Mouse (Mus musculus) limb, embryonic 12.5 days (tissue): ENCODE results near the gene St6galnac6. TPM values are rescaled to one million over a fixed set of nuclear protein-coding genes. Genes with fewer than 3 reads are reported as not detected.
A peak's percentile ranks its signal among the peaks of the same experiment; 100 is the strongest.

Experiments used
- ATAC-seq: fragments of 200-750 bp; cut with Nextera tagmentation; 2 replicates; pipeline ENCODE4 v1.8.0; 2017; ENCODE audit warnings: low read depth, moderate TSS enrichment; ENCODE audit not compliant: insufficient number of reproducible peaks, insufficient read depth, low FRiP score, low TSS enrichment
- H3K27ac ChIP-seq: fragments of 300-500 bp; sonication (generic); 2 replicates; pipeline ENCODE4 v1.5.1; 2016; ENCODE audit warnings: mild to moderate bottlenecking, moderate library complexity
- H3K27me3 ChIP-seq: fragments of 300-500 bp; sonication (generic); 2 replicates; pipeline ENCODE4 v1.6.1; 2016; ENCODE audit warnings: mild to moderate bottlenecking, moderate library complexity
- H3K36me3 ChIP-seq: fragments of 300-500 bp; sonication (generic); 2 replicates; pipeline ENCODE4 v1.6.1; 2016; ENCODE audit warnings: mild to moderate bottlenecking, moderate library complexity
- H3K4me1 ChIP-seq: fragments of 300-500 bp; sonication (generic); replicated peaks from 2 replicates; pipeline ENCODE4 v1.6.1; 2016
- H3K4me2 ChIP-seq: fragments of 300-500 bp; sonication (generic); 2 replicates; pipeline ENCODE4 v1.6.1; 2016; ENCODE audit warnings: mild to moderate bottlenecking, moderate library complexity
- H3K4me3 ChIP-seq: fragments of 300-500 bp; sonication (generic); replicated peaks from 2 replicates; pipeline ENCODE4 v1.5.1; 2016; ENCODE audit warnings: mild to moderate bottlenecking
- H3K9ac ChIP-seq: fragments of 300-500 bp; sonication (generic); replicated peaks from 2 replicates; pipeline ENCODE4 v1.6.1; 2016; ENCODE audit warnings: mild to moderate bottlenecking, moderate library complexity
- H3K9me3 ChIP-seq: fragments of 300-500 bp; sonication (generic); 2 replicates; pipeline ENCODE4 v1.6.1; 2016; ENCODE audit warnings: mild to moderate bottlenecking, moderate library complexity
- WGBS: fragments of 180-500 bp; shearing (Covaris S2); methylation state at CpG from one replicate; pipeline ENCODE4 v1.1.7; 2016; 5-methylcytosine and 5-hydroxymethylcytosine counted together
- polyA plus RNA-seq: library from polyadenylated mRNA; unstranded; fragments of >200 nt; fragmentation: Nextera tagmentation; extraction: Ambion mirVana; gene quantifications from 2 replicates; pipeline ENCODE4 v1.2.1, GENCODE M21; 2016

The St6galnac6 gene
- polyA plus RNA-seq, 1 experiment from 2014 or later = 23.4 TPM

GRCm38 (mm10) chr2:32630036-32630435, 30.5 kb downstream of the St6galnac6 start:
- Histone ChIP-seq H3K9ac (no peak overlapping the region), H3K4me1 (peaks cover 46% of the 10 kb centered on the region), H3K27me3 (no peaks in the 10 kb centered on the region), H3K27ac (peak overlapping the region; percentile 62; the same call in 1 of the 2 replicates), H3K9me3 (no peaks in the 10 kb centered on the region), H3K4me2 (no peak overlapping the region), H3K36me3 (no peaks in the 10 kb centered on the region; the same call in 1 of the 2 replicates), H3K4me3 (no peak overlapping the region)
- 85% methylated on average over 7 of the region's 9 CpGs for WGBS
- ATAC-seq = no peak

GRCm38 (mm10) chr2:32631046-32631445, 31.5 kb downstream of the St6galnac6 start:
- Histone ChIP-seq H3K4me3 (no peak overlapping the region), H3K9ac (no peak overlapping the region), H3K36me3 (no peaks in the 10 kb centered on the region; the same call in 1 of the 2 replicates), H3K27me3 (no peaks in the 10 kb centered on the region), H3K4me1 (peaks cover 36% of the 10 kb centered on the region), H3K9me3 (no peaks in the 10 kb centered on the region), H3K4me2 (no peak overlapping the region), H3K27ac (no peak overlapping the region)
- ATAC-seq = no peak
- 87% methylated on average over 10 of the region's 10 CpGs for WGBS

GRCm38 (mm10) chr2:32631737-32632394, 32.4 kb downstream of the St6galnac6 start:
- Histone ChIP-seq H3K4me2 (no peak overlapping the region), H3K9me3 (no peaks in the 10 kb centered on the region), H3K27ac (no peak overlapping the region), H3K4me3 (no peak overlapping the region), H3K9ac (no peak overlapping the region), H3K4me1 (peaks cover 32% of the 10 kb centered on the region), H3K36me3 (no peaks in the 10 kb centered on the region; the same call in 1 of the 2 replicates), H3K27me3 (no peaks in the 10 kb centered on the region)
- ATAC-seq = peak; percentile 28; the same call in 1 of the 2 replicates
- WGBS = 57% methylated on average over 7 of the region's 7 CpGs

GRCm38 (mm10) chr2:32633660-32634059, 34.2 kb downstream of the St6galnac6 start:
- Histone ChIP-seq H3K27ac (no peak overlapping the region), H3K4me1 (peaks cover 24% of the 10 kb centered on the region), H3K36me3 (no peaks in the 10 kb centered on the region; the same call in 1 of the 2 replicates), H3K27me3 (no peaks in the 10 kb centered on the region), H3K4me2 (no peak overlapping the region), H3K4me3 (no peak overlapping the region), H3K9me3 (no peaks in the 10 kb centered on the region), H3K9ac (no peak overlapping the region)
- 78% methylated on average over 5 of the region's 5 CpGs for WGBS
- ATAC-seq = no peak

DNA sequence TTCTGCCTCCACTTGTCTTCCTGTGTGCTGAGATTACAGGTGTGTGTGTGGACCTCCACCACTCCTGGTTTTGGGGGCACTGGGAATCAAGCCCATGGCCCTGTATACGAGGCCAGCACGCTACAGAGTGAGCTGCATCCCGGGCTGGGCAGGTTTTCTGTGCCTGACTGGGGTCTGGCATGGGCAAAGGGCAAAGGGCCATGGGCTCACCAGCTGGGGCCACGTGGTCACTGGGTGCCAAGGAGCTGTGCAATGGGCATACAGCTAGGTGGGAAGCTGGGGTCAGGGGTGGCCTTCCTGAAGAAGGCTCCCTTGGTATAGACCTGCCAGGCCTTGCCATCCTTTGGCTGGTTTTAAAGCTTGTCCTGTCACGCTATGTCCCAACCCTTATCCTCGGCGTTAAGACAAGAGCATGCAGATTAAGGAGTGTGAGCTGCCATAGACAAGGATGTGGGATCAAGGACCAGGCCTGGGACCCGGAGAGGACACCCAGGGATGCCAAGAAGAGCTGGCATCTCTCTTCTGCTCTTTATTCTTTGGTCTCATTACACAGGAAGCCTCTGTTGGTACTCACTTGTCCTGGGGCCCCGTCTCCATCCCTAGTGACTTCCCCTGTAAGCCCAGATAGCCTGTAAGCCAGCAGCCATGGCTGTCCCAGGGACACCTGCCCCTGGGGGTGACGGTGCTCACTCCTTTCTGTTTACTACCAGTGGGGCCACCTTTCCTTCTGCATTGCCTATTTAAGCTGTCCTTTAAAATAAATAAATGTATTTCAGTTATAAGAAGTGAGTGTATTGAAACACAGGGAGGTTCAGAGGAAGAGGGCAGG, 35.0 kb downstream of the St6galnac6 start:
- Histone ChIP-seq H3K27ac (0 out of 2 replicates have a peak overlapping the region, but pooled peaks have one; percentile 4), H3K9ac (no peak overlapping the region), H3K36me3 (no peaks in the 10 kb centered on the region; the same call in 1 of the 2 replicates), H3K4me1 (peaks cover 16% of the 10 kb centered on the region), H3K27me3 (no peaks in the 10 kb centered on the region), H3K4me2 (no peak overlapping the region), H3K4me3 (no peak overlapping the region), H3K9me3 (no peaks in the 10 kb centered on the region)
- ATAC-seq = no peak
- WGBS = 85% methylated on average over 10 of the region's 10 CpGs

DNA sequence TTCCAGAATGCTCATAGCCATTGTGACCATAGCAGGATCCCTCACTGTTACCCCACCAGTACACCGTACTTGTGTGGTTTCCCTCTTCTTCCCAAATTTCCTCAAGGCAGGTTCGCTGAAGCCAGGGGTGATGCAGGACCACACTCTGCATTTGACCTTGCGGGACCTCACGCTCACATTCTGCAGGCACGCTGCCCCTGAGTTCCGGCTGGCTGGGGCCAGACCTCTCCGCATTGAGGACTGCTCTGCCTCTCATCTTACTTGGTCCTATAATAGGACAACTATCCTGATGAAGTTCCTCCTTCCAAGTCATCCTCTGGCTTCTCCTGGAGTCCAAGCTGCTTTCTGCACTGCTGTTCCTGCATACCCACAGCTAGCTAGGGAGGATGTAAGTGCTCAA, 37.1 kb downstream of the St6galnac6 start:
- H3K27ac ChIP-seq = peak overlapping the region; percentile 69
- H3K9me3 ChIP-seq = no peaks in the 10 kb centered on the region
- no peak overlapping the region for H3K4me3 ChIP-seq
- no peaks in the 10 kb centered on the region for H3K27me3 ChIP-seq
- H3K4me2 ChIP-seq = no peak overlapping the region
- no peak for ATAC-seq
- no peak overlapping the region for H3K9ac ChIP-seq
- WGBS = 86% methylated on average over 7 of the region's 7 CpGs
- H3K36me3 ChIP-seq = no peaks in the 10 kb centered on the region; the same call in 1 of the 2 replicates
- peaks cover 14% of the 10 kb centered on the region for H3K4me1 ChIP-seq

GRCm38 (mm10) chr2:32637778-32638281, 38.3 kb downstream of the St6galnac6 start:
- WGBS = 23% methylated on average over 11 of the region's 11 CpGs
- H3K4me3 ChIP-seq = no peak overlapping the region
- peak overlapping the region; percentile 67; the same call in 1 of the 2 replicates for H3K27ac ChIP-seq
- no peaks in the 10 kb centered on the region; the same call in 1 of the 2 replicates for H3K36me3 ChIP-seq
- no peaks in the 10 kb centered on the region for H3K9me3 ChIP-seq
- H3K4me1 ChIP-seq = peaks cover 19% of the 10 kb centered on the region
- H3K27me3 ChIP-seq = no peaks in the 10 kb centered on the region
- H3K9ac ChIP-seq = no peak overlapping the region
- no peak overlapping the region for H3K4me2 ChIP-seq
- ATAC-seq = no peak; the same call in 1 of the 2 replicates

DNA sequence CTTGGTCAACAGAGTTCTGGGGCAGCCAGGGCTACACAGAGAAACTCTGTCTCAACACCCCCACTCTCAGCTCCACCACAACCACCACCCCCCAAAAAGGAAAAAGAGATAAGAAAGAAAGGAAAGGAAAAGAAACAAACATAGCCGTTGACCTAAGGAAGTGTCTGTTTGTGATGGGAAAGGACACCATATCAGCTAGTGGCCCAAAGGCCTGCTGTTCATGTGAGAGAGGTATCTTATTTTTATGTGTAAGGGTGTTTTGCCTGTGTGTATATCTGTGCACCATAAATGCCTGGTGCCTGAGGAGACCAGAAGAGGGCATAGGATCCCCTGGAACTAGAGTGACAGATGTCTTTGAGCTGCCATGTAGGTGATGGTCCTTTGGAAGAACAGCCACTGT, 40.1 kb downstream of the St6galnac6 start:
- Histone ChIP-seq H3K36me3 (no peaks in the 10 kb centered on the region), H3K27me3 (no peaks in the 10 kb centered on the region)

DNA sequence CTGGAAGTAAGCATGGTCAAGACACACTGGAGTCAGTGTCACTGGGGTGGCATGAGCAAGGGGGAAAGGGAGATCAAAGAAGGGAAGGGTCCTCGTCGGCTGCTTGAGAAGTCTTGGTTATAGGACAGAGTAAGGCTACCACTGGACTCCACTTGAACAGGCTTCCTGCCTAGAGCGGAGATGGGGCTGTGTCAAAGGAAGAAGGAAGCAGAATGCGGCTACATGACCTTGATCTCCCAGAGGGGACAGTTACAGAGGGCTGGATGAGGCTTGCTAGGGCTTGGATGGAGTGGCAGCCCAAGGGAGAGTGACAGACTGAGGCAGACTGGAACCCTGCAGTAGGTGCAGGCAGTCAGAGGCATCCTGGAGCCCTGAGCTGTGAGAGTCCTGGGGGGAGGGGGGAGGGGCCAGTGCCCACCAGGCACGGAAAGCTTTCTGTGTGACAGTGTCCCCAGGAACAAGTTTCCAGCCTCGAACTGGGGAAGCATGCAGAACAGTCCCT, 41.1 kb downstream of the St6galnac6 start:
- H3K4me2 ChIP-seq = no peak overlapping the region
- no peak overlapping the region for H3K27ac ChIP-seq
- H3K36me3 ChIP-seq = no peaks in the 10 kb centered on the region
- no peak for ATAC-seq
- no peaks in the 10 kb centered on the region for H3K27me3 ChIP-seq
- H3K4me1 ChIP-seq = peaks cover 24% of the 10 kb centered on the region
- no peak overlapping the region for H3K4me3 ChIP-seq
- WGBS = 49% methylated on average over 6 of the region's 6 CpGs
- no peak overlapping the region for H3K9ac ChIP-seq
- H3K9me3 ChIP-seq = no peaks in the 10 kb centered on the region

More for the DNA sequence above, 40.1 kb downstream of the St6galnac6 start:
- Histone ChIP-seq H3K4me3 (no peak overlapping the region), H3K4me1 (peaks cover 21% of the 10 kb centered on the region), H3K9me3 (no peaks in the 10 kb centered on the region), H3K27ac (no peak overlapping the region), H3K9ac (no peak overlapping the region), H3K4me2 (no peak overlapping the region)
- 78% methylated on average over 1 of the region's 1 CpGs for WGBS
- ATAC-seq = no peak

DNA sequence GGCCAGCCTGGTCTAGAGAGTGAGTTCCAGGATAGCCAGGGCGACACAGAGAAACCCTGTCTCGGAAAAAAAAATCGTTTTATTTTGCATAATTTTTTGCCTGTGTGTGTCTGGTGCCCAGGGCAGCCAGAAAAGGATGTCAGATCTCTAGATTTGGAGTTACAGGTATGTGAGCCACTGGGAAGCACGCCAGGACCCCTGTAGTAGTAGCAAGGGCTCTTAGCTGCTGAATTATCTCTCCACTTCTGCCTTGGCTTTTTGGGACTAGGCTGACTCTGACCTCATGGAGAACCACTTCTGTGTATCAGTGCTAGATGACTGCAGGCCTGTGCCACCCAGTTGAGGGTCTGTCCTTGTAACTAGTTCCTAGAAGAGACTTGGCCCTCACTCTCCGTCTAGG, 42.3 kb downstream of the St6galnac6 start:
- 85% methylated on average over 5 of the region's 5 CpGs for whole genome bisulfite sequencing

GRCm38 (mm10) chr2:32642813-32643212, 43.3 kb downstream of the St6galnac6 start:
- Histone ChIP-seq H3K9me3 (no peaks in the 10 kb centered on the region), H3K27me3 (no peaks in the 10 kb centered on the region), H3K27ac (peak overlapping the region; percentile 9; the same call in 1 of the 2 replicates), H3K9ac (no peak overlapping the region), H3K36me3 (no peaks in the 10 kb centered on the region), H3K4me3 (no peak overlapping the region), H3K4me2 (no peak overlapping the region), H3K4me1 (peaks cover 22% of the 10 kb centered on the region)
- 63% methylated on average over 7 of the region's 7 CpGs for WGBS
- no peak for ATAC-seq

More for the DNA sequence above, 42.3 kb downstream of the St6galnac6 start:
- ATAC-seq = no peak
- Histone ChIP-seq H3K4me1 (peaks cover 28% of the 10 kb centered on the region), H3K9ac (no peak overlapping the region), H3K27ac (no peak overlapping the region), H3K9me3 (no peaks in the 10 kb centered on the region), H3K4me2 (no peak overlapping the region), H3K27me3 (no peaks in the 10 kb centered on the region), H3K4me3 (no peak overlapping the region), H3K36me3 (no peaks in the 10 kb centered on the region)
